Mouse (Mus musculus) small intestine, adult 2 months (tissue): Measurements from ENCODE around the gene Mfap3.

Source experiments
- CTCF ChIP-seq: fragments of 200-500 bp; IDR thresholded peaks from 2 replicates; pipeline ENCODE4 v1.5.1; 2012; ENCODE audit warnings: low read depth, mild to moderate bottlenecking, control low read depth, inconsistent platforms, low read length, moderate library complexity, mixed read lengths; ENCODE audit not compliant: insufficient replicate concordance, insufficient read length; ENCODE audit errors: extremely low read depth
- POLR2A ChIP-seq: fragments of 200-500 bp; IDR thresholded peaks from 2 replicates; pipeline ENCODE4 v1.6.1; 2012; ENCODE audit warnings: low read depth, mild to moderate bottlenecking, control low read depth, inconsistent platforms, low read length, moderate library complexity

DNA sequence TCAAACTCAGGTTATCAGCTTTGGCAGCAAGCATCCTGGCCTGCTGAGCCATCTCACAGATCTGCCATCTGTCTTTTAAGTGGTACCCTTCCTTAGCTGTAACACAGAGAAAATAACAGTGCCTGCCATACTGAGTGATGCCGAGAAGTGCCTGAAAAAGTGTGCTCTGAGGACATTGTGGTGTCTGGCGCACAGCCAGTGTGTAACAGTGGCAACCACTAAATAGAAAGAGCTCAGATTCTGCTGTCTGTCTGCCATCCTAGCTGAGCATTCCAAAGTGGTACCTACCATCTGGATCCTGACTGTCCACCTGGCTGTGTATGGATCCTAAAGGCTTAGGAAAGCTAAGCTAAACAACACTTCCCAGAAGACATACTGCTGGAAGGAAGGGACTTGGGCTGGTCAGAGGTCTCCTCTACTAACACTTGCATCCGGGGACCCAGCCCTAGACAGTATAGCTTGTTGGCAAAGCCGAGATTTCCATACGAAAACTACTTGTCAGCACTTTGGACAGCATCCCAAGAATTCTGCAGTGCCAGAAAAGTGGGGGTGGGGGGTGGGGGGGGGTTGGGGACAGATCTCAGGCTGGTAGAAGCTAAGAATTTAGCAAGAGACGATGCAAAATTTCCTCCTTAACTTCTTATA lies 58.5 kb downstream of the Mfap3 start:
- TF ChIP-seq CTCF, result no peak
- TF ChIP-seq POLR2A, result no peak
